Mouse (Mus musculus): ENCODE data around the gene Cmc1. TPM values are rescaled to one million over a fixed set of nuclear protein-coding genes. Genes with fewer than 3 reads are reported as not detected.
A peak's percentile ranks its signal among the peaks of the same experiment; 100 is the strongest.

The Cmc1 gene
- total RNA-seq (2021): 10 to 100 TPM; 18.3 to 22.3 TPM
- long read RNA-seq, experiment 1, transcript Cmc1-201 (4 exons, 1,169 nt): major isoform, 5 of 11 reads
- long read RNA-seq, experiment 1, partial matches to known transcripts: 2 of 11 reads
- long read RNA-seq, experiment 1, other reads (novel, unspliced or antisense): 4 of 11 reads
- long read RNA-seq, experiment 2, transcript Cmc1-201 (4 exons, 1,169 nt): major isoform, 12 of 13 reads
- long read RNA-seq, experiment 2, partial matches to known transcripts: 1 of 13 reads
- long read RNA-seq, experiment 2, other reads (novel, unspliced or antisense): 0 of 13 reads

DNA sequence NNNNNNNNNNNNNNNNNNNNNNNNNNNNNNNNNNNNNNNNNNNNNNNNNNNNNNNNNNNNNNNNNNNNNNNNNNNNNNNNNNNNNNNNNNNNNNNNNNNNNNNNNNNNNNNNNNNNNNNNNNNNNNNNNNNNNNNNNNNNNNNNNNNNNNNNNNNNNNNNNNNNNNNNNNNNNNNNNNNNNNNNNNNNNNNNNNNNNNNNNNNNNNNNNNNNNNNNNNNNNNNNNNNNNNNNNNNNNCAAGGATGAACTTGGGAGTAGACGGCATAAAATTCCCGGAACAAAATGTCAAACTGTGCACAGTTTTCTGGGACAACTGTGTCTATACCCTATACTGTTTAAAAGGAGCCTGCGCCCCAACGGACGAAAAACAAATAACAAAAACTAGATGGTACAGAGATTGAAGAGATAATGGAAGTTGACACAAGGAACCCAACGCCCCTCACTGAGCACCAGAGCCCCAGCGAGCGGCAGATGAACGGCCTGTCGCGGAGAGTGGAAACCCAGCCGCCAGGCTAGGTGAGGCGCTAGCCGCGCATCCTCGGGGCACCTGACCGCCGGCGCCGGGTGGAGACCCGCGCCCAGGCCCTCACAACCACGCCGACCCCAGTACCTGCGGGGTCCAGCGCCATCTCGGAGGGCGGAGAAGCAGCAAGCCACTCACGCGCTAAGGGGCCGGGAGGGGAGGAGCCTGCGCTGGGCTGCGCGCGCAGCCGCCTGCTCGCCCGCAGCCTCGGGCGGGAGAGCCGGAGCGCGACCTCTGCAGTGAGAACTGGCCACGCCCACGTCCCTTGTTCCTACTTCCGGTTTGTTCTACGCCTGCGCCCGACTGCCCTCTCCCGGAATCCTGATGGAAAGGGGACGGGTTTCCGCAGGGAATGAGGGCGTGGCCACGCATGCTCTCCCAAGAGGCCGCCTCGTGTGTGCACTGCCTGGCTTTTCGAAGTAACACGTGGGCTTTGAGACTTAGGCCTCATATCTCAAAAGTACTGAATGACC lies at the start of gene Cmc1:
TSS of gene Cmc1 (minus strand) at position 771 of the 996 bp plus-strand sequence.
- peak; percentile 98 for DNase-seq
- intact Hi-C loops (cut with DNase I; ENCODE audit: low total_unique reads): no loop called here

DNA sequence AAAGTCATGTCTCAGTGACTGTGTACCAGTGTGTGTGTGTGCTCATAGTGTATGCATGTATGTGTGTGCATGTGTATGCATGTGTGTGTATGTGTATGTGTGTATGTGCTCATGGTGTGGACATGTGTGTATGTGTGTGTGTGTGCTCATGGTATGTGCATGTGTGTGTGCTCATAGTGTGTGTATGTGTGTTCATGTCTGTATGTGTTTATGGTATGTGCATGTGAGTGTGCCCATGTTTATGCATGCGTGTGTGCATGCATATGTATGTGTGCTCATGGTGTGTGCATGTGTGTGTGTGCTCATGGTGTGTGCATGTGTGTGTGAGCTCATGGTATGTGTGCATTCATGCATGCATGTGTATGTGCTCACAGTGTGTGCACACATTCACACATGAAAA lies 48.6 kb upstream of the Cmc1 start:
- intact Hi-C loops (cut with DNase I; ENCODE audit: low total_unique reads): no loop called here
- DNase-seq: no peak

DNA sequence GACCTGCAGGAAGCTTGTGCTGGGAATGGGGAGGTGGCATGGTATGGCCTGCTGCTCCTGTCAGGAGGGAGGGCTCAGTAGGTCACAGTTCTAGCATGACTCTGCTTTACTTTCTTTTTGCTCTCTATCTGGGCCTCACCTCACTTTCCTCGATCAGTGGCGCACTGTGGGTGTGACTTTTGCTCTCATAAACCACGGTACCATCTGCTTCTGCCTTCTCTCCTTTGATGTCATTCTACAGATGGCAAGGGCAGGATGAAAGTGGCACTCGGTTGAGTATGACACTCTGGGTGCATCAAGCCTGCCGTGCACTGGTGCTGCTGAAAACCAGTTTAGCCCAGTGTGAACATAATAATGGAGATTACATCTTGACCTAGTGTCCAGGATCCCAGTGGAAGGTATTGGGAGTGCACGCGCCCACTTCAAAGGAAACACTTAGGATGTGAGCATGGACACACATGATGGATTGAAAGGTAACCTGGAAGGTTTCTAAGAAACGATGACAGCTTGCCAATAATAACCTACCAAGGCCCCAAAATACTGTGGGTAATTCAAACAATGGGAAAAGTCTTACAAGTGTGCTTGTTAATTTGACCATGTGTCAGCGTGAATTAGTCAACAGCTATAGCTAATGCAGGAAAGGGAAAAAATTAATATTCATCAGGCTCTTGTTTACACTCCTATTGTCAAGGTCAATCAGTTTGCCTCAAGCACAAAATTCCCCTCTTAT lies 46.8 kb upstream of the Cmc1 start:
- no peak for DNase-seq

DNA sequence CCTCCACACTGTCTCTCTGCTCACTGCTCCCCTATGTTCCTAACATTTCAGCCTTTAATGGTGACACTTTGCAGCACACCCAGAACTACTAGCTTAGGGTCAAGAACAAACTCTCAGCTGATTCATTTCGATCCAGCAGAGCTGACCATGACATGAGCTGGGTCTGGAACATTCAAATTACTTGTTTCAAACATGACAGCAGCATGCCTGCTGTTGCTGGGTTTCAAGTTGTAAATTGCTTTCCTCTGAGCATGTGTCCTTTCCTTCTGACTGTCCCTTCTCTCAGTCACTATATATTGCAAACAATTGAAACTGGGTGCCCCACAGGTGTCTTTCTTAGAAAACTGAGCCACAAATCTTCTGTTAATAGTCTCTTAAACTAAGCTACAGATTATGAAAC lies 43.3 kb upstream of the Cmc1 start:
- DNase-seq: no peak
- intact Hi-C loops (cut with DNase I; ENCODE audit: low total_unique reads): no loop called here

More for the DNA sequence above, 46.8 kb upstream of the Cmc1 start:
- intact Hi-C loops (cut with DNase I; ENCODE audit: low total_unique reads): no loop called here

DNA sequence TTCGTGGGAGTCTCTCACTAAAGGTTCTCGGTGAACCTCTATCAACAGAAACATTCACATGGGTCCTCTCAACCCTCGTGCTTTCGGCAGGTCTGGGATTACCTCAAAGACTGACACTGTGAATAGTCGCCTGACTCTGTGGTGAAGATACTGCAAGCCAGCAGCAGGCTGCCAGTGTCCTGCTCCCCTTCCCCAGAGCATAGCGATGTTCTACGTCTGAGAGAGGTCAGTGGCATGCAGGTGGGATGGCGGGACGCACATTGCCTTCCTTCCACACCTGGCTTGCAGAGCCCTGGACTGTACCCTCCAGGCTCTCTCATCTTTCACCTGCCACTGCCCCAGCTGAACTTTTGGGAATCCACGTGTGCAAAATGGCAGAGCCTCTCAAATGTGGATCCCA lies 41.3 kb upstream of the Cmc1 start:
- intact Hi-C loops (cut with DNase I; ENCODE audit: low total_unique reads): no loop called here
- DNase-seq: no peak

DNA sequence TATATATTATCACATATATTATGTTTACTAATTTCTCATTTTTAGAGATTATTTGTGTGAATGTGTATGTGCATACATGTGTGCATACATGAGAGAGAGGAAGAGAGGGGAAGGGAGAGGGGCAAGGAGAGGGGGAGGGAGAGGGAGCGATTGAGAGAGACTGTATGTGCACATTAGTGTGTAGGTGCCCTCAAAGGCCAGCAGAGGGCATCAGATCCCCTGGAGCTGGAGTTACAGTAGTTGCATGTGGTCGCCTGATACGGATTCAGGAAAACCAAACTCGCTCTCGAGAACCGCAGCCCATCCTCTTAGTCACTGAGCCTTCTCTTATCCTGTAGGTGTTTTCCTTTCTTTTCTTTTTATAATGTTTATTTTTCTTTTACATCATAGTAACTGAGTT lies 38.4 kb upstream of the Cmc1 start:
- intact Hi-C loops (cut with DNase I; ENCODE audit: low total_unique reads): no loop called here
- no peak for DNase-seq

DNA sequence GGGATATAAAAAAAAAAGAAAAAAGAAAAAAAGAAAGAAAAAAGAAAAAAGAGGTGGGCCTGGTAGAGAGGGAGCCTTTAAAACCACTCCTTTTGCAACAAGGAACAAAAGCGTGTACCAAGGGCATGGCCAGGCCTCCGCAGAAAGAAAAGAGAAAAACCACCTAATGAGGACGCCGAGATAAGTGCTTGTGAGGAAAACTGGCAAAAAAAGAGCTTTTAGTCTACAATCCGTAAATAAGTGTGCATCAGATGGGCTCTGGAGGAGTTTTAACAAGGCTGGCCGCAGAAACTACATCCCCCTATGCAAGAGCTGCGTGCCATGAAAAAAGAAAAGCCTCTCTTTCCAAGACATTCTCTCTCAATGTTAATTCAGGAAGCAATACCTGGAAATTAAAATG lies 37.4 kb upstream of the Cmc1 start:
- intact Hi-C loops (cut with DNase I; ENCODE audit: low total_unique reads): no loop called here
- DNase-seq: no peak

DNA sequence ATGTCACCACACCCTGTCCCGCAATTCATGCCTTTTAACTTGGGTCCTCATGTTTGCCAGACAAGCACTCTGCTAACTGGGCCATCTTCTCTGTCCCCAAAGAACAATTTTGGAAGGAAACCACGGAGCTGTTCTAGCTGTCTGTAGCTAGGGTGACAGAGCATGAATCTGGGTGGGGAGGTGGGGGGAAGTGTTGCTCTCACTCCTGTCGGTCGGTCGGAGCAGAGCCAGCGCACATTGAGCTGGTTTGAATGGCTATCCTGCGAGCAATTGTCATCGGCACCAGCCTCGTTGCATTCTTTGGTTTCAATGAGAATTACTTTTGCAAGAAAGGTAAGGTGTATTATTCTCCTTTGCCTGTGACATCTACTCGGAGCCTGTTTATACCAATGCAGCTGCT lies 36.8 kb upstream of the Cmc1 start:
- intact Hi-C loops (cut with DNase I; ENCODE audit: low total_unique reads): no loop called here
- DNase-seq: no peak

DNA sequence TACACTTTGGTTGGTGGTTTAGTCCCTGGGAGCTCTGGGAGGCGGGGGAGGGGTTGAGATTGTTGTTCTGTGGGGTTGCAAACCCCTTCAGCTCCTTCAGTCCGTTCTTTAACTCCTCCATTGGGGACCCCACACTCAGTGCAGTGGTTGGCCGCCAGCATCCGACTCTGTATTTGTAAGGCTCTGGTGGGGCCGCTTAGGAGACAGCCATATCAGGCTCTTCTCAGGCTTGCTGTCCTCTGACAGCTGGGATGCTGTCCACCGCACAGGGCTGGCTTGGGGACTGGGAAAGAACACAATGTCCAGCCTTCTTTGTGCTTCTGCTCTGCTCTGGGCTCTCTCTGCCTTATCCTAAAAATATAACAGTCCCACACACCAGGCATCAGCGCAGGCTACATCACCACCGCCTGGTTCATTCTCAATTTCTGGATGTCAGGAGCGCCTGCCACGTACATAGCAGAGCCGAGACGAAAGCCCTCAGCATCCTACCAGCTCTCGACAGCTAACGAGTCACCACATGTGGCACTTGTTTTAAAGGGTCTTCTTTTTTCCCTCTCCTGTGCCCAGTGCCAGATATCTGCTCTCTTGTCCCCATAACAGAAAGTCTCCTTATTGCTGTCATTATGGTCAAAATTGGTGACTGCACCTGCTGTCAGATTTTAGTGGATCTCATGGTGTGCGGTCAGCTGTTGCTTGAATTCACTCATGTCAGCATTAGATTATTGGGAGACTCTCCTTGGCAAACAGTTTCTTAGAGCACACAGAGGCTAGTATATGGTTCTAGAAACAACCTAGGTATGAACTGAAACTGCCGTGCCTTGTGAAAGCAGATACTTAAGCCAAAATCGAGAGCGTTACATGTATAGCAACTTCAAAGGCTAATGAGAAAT lies 29.4 kb upstream of the Cmc1 start:
- intact Hi-C loops (cut with DNase I; ENCODE audit: low total_unique reads): no loop called here
- no peak for DNase-seq

DNA sequence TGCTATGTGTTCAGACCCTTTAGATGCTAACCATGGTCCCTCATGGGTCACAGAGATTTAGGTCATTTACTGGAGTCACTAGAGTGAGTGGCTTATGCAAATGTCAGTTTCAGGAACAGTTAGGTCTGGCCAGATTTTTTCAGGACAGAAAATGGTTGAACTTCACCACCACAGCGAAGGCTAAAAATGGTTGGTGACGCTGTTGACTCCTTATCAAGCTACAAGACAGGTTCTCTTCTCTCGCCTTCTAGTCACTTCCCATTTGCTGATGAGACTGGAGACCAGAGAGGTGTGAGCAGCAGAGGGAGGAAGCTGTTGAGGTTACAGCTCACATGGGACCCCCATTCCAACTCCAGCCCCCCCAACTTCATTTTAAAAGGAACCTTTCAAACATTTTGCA lies 26.7 kb upstream of the Cmc1 start:
- DNase-seq: no peak
- intact Hi-C loops (cut with DNase I; ENCODE audit: low total_unique reads): no loop called here

DNA sequence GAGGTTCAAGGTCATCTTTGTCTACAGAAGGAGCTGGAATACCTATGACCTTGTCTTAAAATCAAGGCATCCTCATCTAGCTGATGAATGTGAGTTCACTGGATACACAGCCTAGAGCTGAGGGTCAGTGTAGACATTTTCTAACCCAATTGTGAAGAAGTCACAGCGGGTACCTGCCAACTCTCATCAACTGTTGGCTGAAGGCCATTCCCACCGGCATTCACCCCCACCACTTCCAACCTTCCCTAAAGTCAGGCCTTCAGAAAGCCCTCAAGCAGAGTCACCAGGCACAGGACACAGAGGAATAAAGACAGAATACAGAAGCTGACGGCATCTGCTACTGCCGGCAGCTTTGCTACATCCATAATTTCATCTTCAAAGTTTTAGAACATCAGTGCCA lies 25.4 kb upstream of the Cmc1 start:
- no peak for DNase-seq
- intact Hi-C loops (cut with DNase I; ENCODE audit: low total_unique reads): no loop called here

DNA sequence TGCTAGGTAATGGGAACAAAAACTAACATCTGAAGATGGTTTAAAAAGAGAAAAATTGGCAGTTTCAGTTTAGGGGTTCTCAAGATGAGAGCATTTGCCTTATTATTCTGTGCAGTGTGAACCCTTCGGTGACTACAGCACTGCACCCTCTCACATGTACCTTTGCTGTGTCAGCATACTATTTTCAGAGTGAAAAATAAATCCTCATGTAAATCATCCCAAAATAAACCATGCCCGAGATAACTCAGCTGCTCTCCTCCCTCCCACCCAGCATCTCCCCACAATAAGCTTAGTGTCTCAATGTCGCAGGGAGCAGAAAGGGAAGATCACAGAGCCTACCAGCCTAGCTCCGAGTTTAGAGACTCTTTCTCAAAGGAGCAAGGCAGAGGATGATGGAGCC lies 23.1 kb upstream of the Cmc1 start:
- DNase-seq: no peak
- intact Hi-C loops (cut with DNase I; ENCODE audit: low total_unique reads): no loop called here

DNA sequence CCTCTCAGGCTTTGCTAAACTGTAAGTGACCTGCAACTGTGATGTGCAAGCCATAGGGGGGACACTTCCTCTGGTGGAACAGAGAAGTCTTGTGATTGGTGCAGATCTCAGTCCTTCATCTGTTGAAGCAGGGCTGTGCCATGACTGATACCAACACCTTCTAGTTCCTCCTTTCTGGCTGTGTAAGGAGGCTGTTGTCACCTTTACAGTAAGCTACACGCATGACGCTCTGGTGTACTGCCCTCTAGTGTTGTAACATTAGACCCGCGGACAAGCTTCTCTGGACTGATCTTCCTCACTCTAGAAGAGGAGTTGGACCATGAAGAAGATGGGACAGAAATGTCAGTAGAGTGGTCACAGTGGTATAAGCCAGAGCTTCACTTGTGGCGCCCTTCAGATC lies 18.6 kb upstream of the Cmc1 start:
- intact Hi-C loops (cut with DNase I; ENCODE audit: low total_unique reads): loop anchor here (5.0 to 10.0 kb wide), 2 partner anchors 64 to 106 kb away; no protein-coding TSS in a partner anchor
- DNase-seq: no peak

DNA sequence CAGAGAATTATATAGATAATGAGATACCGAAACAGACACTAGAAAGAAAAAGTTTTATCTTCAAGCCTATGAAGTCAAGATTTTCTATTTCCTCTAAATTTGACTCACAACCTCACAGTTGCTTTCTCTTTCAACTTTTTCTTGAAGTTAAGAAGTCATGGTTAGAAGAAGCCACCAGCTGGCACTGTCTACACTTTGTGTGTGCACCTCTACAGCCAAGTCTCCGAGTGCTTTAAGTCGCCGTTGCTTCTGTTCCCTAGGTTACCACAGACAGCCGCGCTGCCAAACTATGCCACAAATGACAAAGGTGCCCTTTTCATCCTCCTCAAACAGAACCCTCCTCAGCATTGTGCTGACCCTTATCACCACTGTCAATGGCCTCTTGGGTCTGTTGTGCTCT lies 17.6 kb upstream of the Cmc1 start:
- DNase-seq: no peak
- intact Hi-C loops (cut with DNase I; ENCODE audit: low total_unique reads): loop anchor here (5.0 to 10.0 kb wide), 2 partner anchors 63 to 105 kb away; no protein-coding TSS in a partner anchor

DNA sequence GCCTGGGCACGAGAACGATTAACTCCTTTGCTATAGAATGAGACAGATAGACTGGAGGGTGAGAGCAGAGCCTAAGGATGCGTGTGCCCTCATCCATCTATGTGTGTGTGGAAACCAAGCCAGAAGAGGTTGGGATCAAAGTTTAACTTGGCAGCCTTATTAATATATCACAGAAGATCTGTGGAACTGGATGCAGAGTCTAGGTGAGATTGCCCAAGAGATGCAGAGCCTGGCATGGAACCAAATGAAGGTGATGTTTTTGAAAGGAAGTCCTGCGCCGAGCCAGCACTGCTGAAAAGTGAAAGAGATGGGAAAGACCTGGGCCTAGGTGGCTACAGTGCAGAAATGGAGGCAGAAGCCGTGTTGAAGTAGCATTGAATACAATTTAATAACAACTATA lies 11.6 kb upstream of the Cmc1 start:
- DNase-seq: no peak
- intact Hi-C loops (cut with DNase I; ENCODE audit: low total_unique reads): loop anchor here (10.0 kb wide), 1 partner anchor 57 kb away; no protein-coding TSS in a partner anchor

DNA sequence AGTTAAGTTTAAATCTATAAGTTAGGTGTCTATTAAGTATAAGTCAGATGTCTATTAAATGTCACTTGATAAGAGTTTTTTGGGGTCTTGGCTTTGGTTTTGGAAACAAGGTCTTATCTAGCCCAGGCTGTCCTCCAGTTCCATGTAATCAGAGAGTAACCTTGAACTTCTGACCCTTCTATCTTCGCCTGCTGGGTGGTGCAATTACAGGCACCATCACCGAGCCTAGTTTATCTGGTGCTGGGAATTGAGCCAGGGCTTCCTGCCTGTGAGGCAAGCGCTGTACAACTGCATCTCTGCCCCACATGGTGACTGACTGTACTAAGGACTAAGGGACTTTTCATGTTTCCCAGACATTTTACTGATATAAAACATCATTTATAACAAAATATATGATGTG lies 10.0 kb upstream of the Cmc1 start:
- intact Hi-C loops (cut with DNase I; ENCODE audit: low total_unique reads): loop anchor here (10.0 kb wide), 1 partner anchor 55 kb away; no protein-coding TSS in a partner anchor
- no peak for DNase-seq

DNA sequence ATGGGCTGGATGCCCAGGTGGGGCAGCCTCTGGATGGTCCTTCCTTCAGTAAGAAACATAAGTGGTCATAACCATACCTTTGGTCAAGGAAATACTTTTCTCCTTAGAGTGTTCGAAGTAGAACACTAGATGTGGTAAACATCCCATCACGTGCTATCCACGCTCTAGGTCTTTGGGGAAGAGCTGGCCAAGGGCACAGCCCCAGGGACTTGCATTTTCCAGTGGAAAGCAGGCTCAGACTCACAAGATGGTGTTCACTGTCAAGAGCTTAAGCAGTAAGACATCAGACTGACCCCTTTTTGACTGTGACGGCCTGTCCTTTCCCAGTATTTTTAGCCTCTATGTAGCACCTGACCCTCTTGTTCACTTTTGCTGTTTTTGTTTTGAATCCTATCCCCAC lies 8.2 kb upstream of the Cmc1 start:
- no peak for DNase-seq
- intact Hi-C loops (cut with DNase I; ENCODE audit: low total_unique reads): no loop called here

DNA sequence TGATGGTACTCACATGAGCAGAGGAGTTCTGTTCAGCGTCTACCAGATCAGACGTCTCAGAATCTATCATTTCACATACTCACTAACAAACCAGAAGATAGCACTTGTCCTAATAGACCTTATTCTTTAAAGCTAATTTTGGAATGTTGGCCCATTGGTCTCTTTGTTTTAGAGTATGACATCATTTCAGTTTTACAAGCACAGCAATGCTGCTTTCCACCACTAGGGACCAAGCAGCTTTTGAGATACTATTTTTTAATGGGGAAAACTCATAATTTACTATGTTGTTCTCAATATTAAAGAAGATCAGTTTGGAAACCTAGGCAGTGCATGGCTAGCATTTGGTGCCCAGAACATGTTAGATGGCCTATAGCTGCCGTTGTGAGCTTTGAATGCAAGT lies 7.3 kb upstream of the Cmc1 start:
- DNase-seq: no peak
- intact Hi-C loops (cut with DNase I; ENCODE audit: low total_unique reads): no loop called here

DNA sequence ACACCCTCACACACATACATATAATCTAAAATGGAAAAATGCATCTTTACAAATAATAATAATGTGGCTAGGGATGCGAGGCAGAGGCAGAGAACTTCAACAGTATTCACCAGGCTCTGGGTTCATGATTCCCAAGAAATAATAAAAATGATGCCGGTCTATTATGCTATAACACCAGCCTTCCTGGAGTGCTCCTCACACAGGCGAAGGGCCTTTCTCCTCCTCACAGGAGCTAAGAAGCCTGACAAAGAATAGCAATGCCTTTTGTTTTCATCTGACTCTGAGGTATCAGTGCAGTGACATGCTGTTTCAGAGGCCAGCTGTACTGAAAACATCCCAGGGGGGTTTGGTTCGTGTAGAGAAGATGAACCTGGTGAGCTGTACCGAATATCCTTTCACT lies 4.7 kb upstream of the Cmc1 start:
- intact Hi-C loops (cut with DNase I; ENCODE audit: low total_unique reads): no loop called here
- no peak for DNase-seq

Measured in gastrocnemius, postnatal 14 days (tissue).